Mouse (Mus musculus) ES-E14 (cell line): Measurements from ENCODE around the gene Slc31a2. TPM values are rescaled to one million over a fixed set of nuclear protein-coding genes. Genes with fewer than 3 reads are reported as not detected.

Experiments
- DNase-seq: peaks from one replicate; pipeline ENCODE4 v3.0.0-alpha.2; 2013; ENCODE audit warnings: low read depth, low spot score
- H3K27ac ChIP-seq: 2 replicates; pipeline ENCODE4 v1.5.1; 2012; ENCODE audit warnings: low read depth, mild to moderate bottlenecking, low read length, moderate library complexity, mixed read lengths; ENCODE audit not compliant: poor library complexity, insufficient read depth, severe bottlenecking
- H3K36me3 ChIP-seq: 2 replicates; pipeline ENCODE4 v1.6.1; 2012; ENCODE audit warnings: mild to moderate bottlenecking, low read length, moderate library complexity, mixed read lengths; ENCODE audit not compliant: control insufficient read depth, poor library complexity, insufficient read depth, severe bottlenecking
- H3K4me1 ChIP-seq, 2 experiments: fragments of 150-350 bp in 1 of 2; sonication (generic) in 1 of 2; 2 replicates each; pipeline ENCODE4 v1.6.1; 2012; ENCODE audit warnings: low read length in 2 of 2, mild to moderate bottlenecking in 1 of 2, mixed read lengths in 1 of 2; ENCODE audit not compliant: control insufficient read depth in 2 of 2, insufficient read depth in 2 of 2, poor library complexity in 1 of 2
- H3K4me3 ChIP-seq, 2 experiments: fragments of 150-350 bp in 1 of 2; sonication (generic) in 1 of 2; 2 replicates each; pipeline ENCODE4 v1.5.1; 2012; ENCODE audit warnings: low read length in 2 of 2, low read depth in 1 of 2, mild to moderate bottlenecking in 1 of 2, mixed read lengths in 1 of 2; ENCODE audit not compliant: insufficient read depth in 1 of 2, poor library complexity in 1 of 2, severe bottlenecking in 1 of 2
- H3K9ac ChIP-seq: 2 replicates; pipeline ENCODE4 v1.6.1; 2012; ENCODE audit warnings: low read depth, mild to moderate bottlenecking, low read length, mixed read lengths; ENCODE audit not compliant: poor library complexity, insufficient read depth, severe bottlenecking
- H3K9me3 ChIP-seq: fragments of 150-350 bp; sonication (generic); 2 replicates; pipeline ENCODE4 v1.6.1; 2012; ENCODE audit warnings: low read depth, mild to moderate bottlenecking, low read length; ENCODE audit not compliant: control insufficient read depth, insufficient read depth
- CHD2 ChIP-seq: IDR thresholded peaks from 2 replicates; pipeline ENCODE4 v1.6.1; 2014; ENCODE audit warnings: mild to moderate bottlenecking, low read depth, low read length, inconsistent platforms
- HCFC1 ChIP-seq: IDR thresholded peaks from 2 replicates; pipeline ENCODE4 v1.6.1; 2012; ENCODE audit warnings: low read length, inconsistent platforms, borderline replicate concordance; ENCODE audit not compliant: insufficient read depth
- MAFK ChIP-seq: IDR thresholded peaks from 2 replicates; pipeline ENCODE4 v1.6.1; 2014; ENCODE audit warnings: mild to moderate bottlenecking, low read depth, low read length, inconsistent platforms; ENCODE audit not compliant: insufficient read depth
- ZC3H11A ChIP-seq: IDR thresholded peaks from 2 replicates; pipeline ENCODE4 v1.6.1; 2012; ENCODE audit warnings: low read depth, mild to moderate bottlenecking, inconsistent platforms, low read length, borderline replicate concordance
- ZNF384 ChIP-seq: IDR thresholded peaks from 2 replicates; pipeline ENCODE4 v1.6.1; 2012; ENCODE audit warnings: low read depth, low read length, inconsistent platforms
- in situ Hi-C, 2 experiments: fragments of 600-800 bp; cut with MboI; formaldehyde crosslinking; loops; one replicate each; pipeline ENCODE4 v1.15.1; 2025; ENCODE audit warnings: low sequenced_read_pairs in 2 of 2, inconsistent platforms in 1 of 2; ENCODE audit not compliant: unreplicated experiment in 2 of 2
- total RNA-seq: library from RNA; depleted of rRNA; stranded (reverse); fragments of 300-350 nt; gene quantifications from 2 replicates; pipeline ENCODE4 v1.2.3, GENCODE M21; 2012

The Slc31a2 gene
- total RNA-seq, 1 experiment, result 16.5 TPM

DNA sequence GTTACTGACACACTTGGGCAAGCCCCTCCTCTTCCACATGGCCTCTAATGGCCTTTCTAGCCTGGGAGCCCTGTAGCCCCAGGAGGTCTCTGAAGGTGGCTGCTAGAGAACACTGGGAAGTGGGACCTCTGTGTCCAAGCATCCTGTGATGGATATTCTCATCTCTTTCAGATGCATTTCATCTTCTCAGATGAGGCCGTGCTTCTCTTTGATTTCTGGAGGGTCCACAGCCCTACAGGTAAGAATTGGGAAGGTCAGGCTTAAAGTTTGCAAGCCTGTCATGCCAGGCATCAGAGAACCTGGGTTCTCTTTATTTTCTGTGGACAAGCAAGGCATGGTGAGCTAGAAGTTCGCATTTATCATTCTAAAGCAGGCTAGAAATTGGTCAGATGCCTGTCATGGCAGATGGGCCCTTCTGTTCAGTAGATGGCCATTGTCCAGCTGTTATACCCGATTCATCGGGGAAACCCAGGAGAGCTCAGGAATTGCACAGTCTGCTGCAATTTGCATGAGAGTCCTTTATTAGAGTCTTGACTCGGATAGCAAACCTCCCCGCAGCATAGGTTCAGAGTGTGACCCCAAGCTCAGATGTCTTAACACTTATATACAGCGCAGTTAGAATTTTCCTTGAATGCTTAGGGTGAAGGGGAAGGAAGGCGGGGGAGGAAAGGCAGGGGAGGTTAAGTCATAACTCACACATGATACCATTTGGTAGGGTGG, 30.3 kb downstream of the Slc31a2 start:
- TF ChIP-seq ZC3H11A (no peak), CHD2 (no peak)
- no peak overlapping the region for H3K9ac ChIP-seq
- in situ Hi-C loops, result no loop called here
- no peak for DNase-seq
- no peaks in the 10 kb centered on the region for H3K9me3 ChIP-seq
- peaks cover 0 to 6% of the 10 kb centered on the region in 2 experiments; a peak in 2 of 4 replicates for H3K4me1 ChIP-seq
- H3K27ac ChIP-seq, result no peak overlapping the region
- peaks cover 3% of the 10 kb centered on the region; the same call in 1 of the 2 replicates for H3K36me3 ChIP-seq
- H3K4me3 ChIP-seq, result no peak overlapping the region

DNA sequence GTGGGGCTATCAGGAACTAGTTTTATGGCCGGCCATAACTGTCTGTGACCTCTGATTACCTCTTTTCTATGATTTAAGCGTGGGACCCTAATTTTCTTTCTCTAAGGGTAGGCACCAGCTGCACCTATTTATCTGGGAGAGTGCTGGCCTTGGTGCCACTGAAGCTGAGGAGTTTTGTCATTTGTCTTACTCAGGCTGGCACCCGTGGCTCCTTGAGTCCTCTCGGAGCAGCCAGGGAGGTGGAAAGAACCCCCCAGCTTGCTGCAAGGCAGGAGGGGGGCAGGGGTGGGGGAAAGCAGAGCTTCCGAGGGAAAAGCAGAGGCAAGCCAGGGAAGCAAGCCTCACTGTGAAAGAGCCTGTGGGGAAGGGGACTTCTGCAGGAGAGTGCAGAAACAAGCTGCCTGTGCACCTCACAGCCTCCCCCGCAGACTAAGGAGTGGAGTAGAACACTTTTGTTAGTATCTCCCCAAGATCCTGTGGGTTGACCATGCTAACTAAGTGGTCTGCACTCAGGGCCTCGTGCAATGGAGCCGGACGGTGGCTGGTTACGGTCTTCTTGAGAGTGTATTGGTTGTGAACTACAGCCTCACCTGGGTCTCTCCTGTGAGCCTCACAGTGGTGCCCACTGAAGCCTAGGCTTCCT, 31.0 kb downstream of the Slc31a2 start:
- no peak for TF ChIP-seq ZNF384
- TF ChIP-seq ZC3H11A, result no peak
- no peak for TF ChIP-seq CHD2
- no peak for TF ChIP-seq MAFK
- no peak for TF ChIP-seq HCFC1
- H3K4me1 ChIP-seq, result peaks cover 0 to 3% of the 10 kb centered on the region in 2 experiments; a peak in 1 of 4 replicates
- H3K9me3 ChIP-seq, result no peaks in the 10 kb centered on the region
- H3K9ac ChIP-seq, result no peak overlapping the region
- H3K4me3 ChIP-seq, result no peak overlapping the region
- H3K36me3 ChIP-seq, result peaks cover 3% of the 10 kb centered on the region; the same call in 1 of the 2 replicates
- in situ Hi-C loops, result no loop called here
- DNase-seq, result no peak
- no peak overlapping the region; the same call in 1 of the 2 replicates for H3K27ac ChIP-seq

DNA sequence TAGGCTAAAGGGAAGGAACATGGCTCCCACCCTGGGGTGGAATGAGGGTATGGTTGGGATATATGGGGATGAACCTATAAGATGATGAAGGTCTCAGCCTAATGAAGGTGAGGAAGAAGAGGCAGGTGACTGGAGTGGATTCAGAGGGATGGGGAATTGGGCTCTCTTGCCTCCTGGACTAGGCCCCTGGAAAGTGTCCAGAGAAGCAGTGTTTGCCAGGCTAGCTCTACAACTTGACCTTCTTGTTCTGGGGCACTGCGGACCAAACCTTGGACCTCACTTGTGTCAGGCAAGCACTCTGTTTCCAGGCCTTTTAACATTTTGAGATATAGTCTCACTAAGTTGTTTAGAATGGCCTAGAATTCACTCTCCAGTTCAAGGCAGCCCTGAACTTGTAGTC, 32.4 kb downstream of the Slc31a2 start:
- in situ Hi-C loops, result no loop called here
- Histone ChIP-seq H3K9me3 (no peaks in the 10 kb centered on the region), H3K36me3 (peaks cover 6% of the 10 kb centered on the region), H3K27ac (no peak overlapping the region), H3K9ac (no peak overlapping the region), H3K4me3 (no peak overlapping the region), H3K4me1 (peaks cover 0 to 3% of the 10 kb centered on the region in 2 experiments; a peak in 1 of 4 replicates)
- no peak for TF ChIP-seq ZC3H11A
- no peak for DNase-seq

DNA sequence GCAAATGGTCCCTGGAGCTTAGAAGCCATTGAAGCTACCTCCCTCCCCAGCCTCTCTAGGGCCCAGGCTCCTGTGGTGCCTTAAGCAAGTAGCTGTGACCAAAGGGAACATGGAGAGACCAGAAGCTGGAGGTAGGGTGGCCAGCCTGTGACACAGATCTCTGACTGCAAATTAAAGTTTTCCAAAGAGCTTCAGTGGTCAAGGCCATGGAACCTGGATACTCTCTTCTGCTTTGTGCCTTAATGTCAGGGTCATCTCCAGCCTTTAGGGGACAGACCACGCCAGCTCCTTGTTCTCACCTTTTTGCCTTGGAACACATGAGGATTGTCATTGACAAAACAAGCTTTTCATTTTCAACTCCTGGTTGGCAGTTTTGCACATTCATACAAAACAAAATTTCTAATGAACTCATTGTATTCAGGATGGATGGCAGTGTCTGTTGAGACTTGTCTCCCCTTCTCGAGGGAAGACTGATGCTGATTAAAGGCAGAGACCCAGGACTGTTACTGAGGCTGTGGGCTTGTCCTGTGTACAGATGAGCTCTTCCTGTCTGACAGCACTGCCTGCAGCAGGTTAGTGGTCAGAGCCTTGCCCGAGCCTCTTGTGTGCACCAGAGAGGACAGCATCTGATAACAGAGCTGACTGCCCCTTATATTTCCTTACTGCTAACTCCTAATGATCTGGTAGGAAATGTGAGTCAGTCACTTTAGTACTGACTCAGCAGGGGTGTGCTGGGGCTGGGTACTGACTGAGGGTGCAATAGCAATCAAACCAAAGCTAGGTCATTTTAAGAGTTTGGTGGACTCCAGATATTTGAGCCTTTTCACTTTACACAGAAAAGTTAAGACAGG, 35.1 kb downstream of the Slc31a2 start:
- Histone ChIP-seq H3K9ac (no peak overlapping the region), H3K4me3 (no peak overlapping the region), H3K4me1 (peaks cover 0 to 3% of the 10 kb centered on the region in 2 experiments; a peak in 1 of 4 replicates), H3K27ac (no peak overlapping the region), H3K36me3 (peaks cover 7% of the 10 kb centered on the region), H3K9me3 (no peaks in the 10 kb centered on the region)
- TF ChIP-seq MAFK, result no peak
- no peak for TF ChIP-seq HCFC1
- no peak for TF ChIP-seq ZC3H11A
- no peak for TF ChIP-seq ZNF384
- no peak for TF ChIP-seq CHD2
- in situ Hi-C loops, result no loop called here
- no peak for DNase-seq
